Mouse (Mus musculus): ENCODE measurements at regions not wholly inside any gene's neighbourhood (a gene's known extent, or its start where the extent isn't known, plus 50 kb on each side); places are given as distances from the start of the nearest gene placed in this dataset.

DNA sequence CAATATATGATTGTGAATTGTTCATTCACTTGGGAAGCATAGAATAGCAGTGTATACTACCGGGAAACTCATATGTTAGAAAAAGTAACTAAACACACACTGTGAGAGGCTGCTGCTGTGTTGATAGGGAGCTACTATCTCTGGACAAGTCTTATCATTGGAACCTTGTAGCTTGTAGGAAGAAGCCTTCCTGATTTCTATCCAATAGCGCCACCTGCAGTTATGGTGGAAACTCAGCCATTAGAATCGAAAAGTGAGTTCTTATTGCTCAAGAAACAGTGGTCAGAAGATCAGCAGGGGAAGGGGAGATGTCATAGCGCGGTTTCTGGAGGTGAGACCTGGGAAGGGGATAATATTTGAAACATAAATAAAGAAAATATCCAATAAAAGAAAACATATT lies 1245.1 kb upstream of the Cdh6 start:
- H3K36me3 ChIP-seq (ENCODE audit: control insufficient read depth, insufficient read depth): no peaks in the 10 kb centered on the region
- H3K27ac ChIP-seq (ENCODE audit: low read depth, low read length): no peak overlapping the region
- no peak overlapping the region for H3K4me2 ChIP-seq (replicated peaks; ENCODE audit: low read depth)
- no peak overlapping the region for H3K9ac ChIP-seq (ENCODE audit: low read depth, low read length)
- no peak overlapping the region for H3K4me3 ChIP-seq (ENCODE audit: low read depth, low read length)
- ATAC-seq: no peak
- H3K27me3 ChIP-seq (replicated peaks; ENCODE audit: control insufficient read depth, insufficient read depth, low read length): no peaks in the 10 kb centered on the region
- H3K9me3 ChIP-seq (ENCODE audit: control insufficient read depth): no peaks in the 10 kb centered on the region
- H3K4me1 ChIP-seq (replicated peaks; ENCODE audit: control insufficient read depth, insufficient read depth, low read length): no peaks in the 10 kb centered on the region
- TF ChIP-seq CTCF (IDR thresholded peaks at IDR 0.05; ENCODE audit: low read depth): peak; percentile 34
- WGBS: 51% methylated on average over 5 of the region's 5 CpGs

DNA sequence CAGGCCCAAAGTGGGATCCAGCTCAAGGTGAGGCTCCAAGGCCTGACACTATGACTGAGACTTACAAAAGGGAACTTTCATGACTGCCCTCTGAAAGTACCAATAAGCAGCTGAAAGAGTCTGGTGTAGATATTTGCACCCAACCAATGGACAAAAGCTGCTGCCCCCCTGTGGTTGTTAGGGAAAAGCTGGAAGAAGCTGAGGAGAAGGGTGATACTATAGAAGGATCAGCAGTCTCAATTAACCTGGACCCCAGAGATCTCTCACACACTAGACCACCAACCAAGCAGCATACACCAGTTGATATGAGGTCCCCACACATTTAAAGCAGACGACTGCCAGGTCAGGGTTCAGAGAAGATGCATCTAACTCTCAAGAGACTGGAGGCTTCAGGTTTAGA lies 1211.9 kb upstream of the Cdh6 start:
- no peaks in the 10 kb centered on the region for H3K27me3 ChIP-seq (replicated peaks; ENCODE audit: control insufficient read depth, insufficient read depth, low read length)
- WGBS: 50% methylated on average over 1 of the region's 1 CpGs
- no peak overlapping the region for H3K9ac ChIP-seq (ENCODE audit: low read depth, low read length)
- H3K36me3 ChIP-seq (ENCODE audit: control insufficient read depth, insufficient read depth): no peaks in the 10 kb centered on the region
- H3K4me3 ChIP-seq (ENCODE audit: low read depth, low read length): no peak overlapping the region
- no peak for TF ChIP-seq CTCF (IDR thresholded peaks at IDR 0.05; ENCODE audit: low read depth)
- ATAC-seq: no peak
- no peak overlapping the region for H3K4me2 ChIP-seq (replicated peaks; ENCODE audit: low read depth)
- H3K27ac ChIP-seq (ENCODE audit: low read depth, low read length): no peak overlapping the region
- no peaks in the 10 kb centered on the region for H3K4me1 ChIP-seq (replicated peaks; ENCODE audit: control insufficient read depth, insufficient read depth, low read length)
- 0 out of 2 replicates have a peak, but pooled peaks cover 3% of the 10 kb centered on the region for H3K9me3 ChIP-seq (ENCODE audit: control insufficient read depth)

DNA sequence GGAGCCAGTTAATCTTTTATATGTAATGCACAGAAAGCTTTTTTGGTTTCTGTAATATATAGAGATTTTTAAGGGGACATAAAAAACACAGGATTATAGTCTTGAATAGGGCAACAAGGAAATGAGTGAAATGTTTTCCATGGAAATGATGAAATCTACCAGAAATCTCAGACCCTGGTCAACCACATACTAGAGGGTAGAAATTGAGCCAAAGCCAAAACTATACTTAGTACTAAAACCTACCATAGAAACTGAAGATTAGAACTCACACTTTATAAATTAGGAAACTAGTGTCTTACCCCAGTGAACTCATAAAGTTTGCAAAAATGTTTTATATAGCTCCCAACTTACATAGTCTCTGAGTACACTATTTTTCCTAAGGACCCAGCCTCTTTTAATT lies 1204.9 kb upstream of the Cdh6 start:
- Histone ChIP-seq H3K4me2 (replicated peaks; ENCODE audit: low read depth) (no peak overlapping the region), H3K4me1 (replicated peaks; ENCODE audit: control insufficient read depth, insufficient read depth, low read length) (no peaks in the 10 kb centered on the region), H3K27ac (ENCODE audit: low read depth, low read length) (no peak overlapping the region), H3K4me3 (ENCODE audit: low read depth, low read length) (no peak overlapping the region), H3K27me3 (replicated peaks; ENCODE audit: control insufficient read depth, insufficient read depth, low read length) (no peaks in the 10 kb centered on the region), H3K36me3 (ENCODE audit: control insufficient read depth, insufficient read depth) (no peaks in the 10 kb centered on the region), H3K9me3 (ENCODE audit: control insufficient read depth) (no peaks in the 10 kb centered on the region), H3K9ac (ENCODE audit: low read depth, low read length) (no peak overlapping the region)
- no peak for TF ChIP-seq CTCF (IDR thresholded peaks at IDR 0.05; ENCODE audit: low read depth)
- no peak for ATAC-seq

Measured in intestine, postnatal 0 days (tissue).